Mouse (Mus musculus) stomach, embryonic 16.5 days (tissue): ENCODE measurements at regions not wholly inside any gene's neighbourhood (a gene's known extent, or its start where the extent isn't known, plus 50 kb on each side); places are given as distances from the start of the nearest gene placed in this dataset.

Source experiments
- ATAC-seq: fragments of 200-750 bp; cut with Nextera tagmentation; 2 replicates; pipeline ENCODE4 v1.8.0; 2017; ENCODE audit warnings: moderate number of reproducible peaks, moderate TSS enrichment; ENCODE audit not compliant: insufficient read depth, low FRiP score
- H3K27ac ChIP-seq: fragments of 300-500 bp; sonication (generic); 2 replicates; pipeline ENCODE4 v1.5.1; 2014; ENCODE audit warnings: low read length
- H3K27me3 ChIP-seq: fragments of 300-500 bp; sonication (generic); 2 replicates; pipeline ENCODE4 v1.6.1; 2014; ENCODE audit warnings: low read length, control low read depth, mixed read lengths; ENCODE audit not compliant: control insufficient read depth, insufficient read depth
- H3K36me3 ChIP-seq: fragments of 300-500 bp; sonication (generic); 2 replicates; pipeline ENCODE4 v1.6.1; 2014; ENCODE audit warnings: low read length; ENCODE audit not compliant: control insufficient read depth, insufficient read depth
- H3K4me1 ChIP-seq: fragments of 300-500 bp; sonication (generic); 2 replicates; pipeline ENCODE4 v1.6.1; 2014; ENCODE audit warnings: low read length, control low read depth, mixed read lengths; ENCODE audit not compliant: control insufficient read depth, insufficient read depth
- H3K4me2 ChIP-seq: fragments of 300-500 bp; sonication (generic); 2 replicates; pipeline ENCODE4 v1.6.1; 2014; ENCODE audit warnings: low read depth, low read length, mixed read lengths
- H3K4me3 ChIP-seq: fragments of 300-500 bp; sonication (generic); replicated peaks from 2 replicates; pipeline ENCODE4 v1.5.1; 2014; ENCODE audit warnings: mild to moderate bottlenecking, low read length
- H3K9ac ChIP-seq: fragments of 300-500 bp; sonication (generic); 2 replicates; pipeline ENCODE4 v1.6.1; 2014; ENCODE audit warnings: low read length
- H3K9me3 ChIP-seq: fragments of 300-500 bp; sonication (generic); replicated peaks from 2 replicates; pipeline ENCODE4 v1.6.1; 2016; ENCODE audit warnings: low read length, control low read depth; ENCODE audit not compliant: control insufficient read depth
- WGBS: fragments of 180-500 bp; shearing (Covaris S2); extraction: QIAGEN DNeasy Blood & Tissue Kit; methylation state at CpG from one replicate; pipeline ENCODE4 v1.1.7; 2014; 5-methylcytosine and 5-hydroxymethylcytosine counted together

DNA sequence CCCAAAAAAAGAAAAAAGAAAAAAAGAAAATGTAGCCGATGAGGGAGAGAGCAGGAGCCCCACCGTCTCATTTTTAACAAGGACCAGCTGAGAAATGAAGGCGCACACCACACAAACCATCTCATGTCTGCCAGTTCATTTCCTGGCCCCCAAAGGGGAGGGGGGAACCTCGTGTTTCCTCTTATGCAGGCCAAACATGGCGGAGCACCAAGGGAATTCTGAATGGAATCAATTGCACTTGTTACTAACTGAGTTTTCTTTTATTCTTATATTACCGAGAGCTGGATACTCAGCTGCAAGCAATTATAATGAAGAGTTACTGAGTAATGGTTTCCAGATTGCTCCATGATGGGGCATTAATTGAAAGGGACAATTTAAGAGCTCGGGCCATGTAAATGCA lies 348.5 kb upstream of the Npvf start:
- H3K9me3 ChIP-seq = no peaks in the 10 kb centered on the region
- no peak for ATAC-seq
- no peak overlapping the region for H3K4me3 ChIP-seq
- H3K9ac ChIP-seq = no peak overlapping the region
- 60% methylated on average over 7 of the region's 7 CpGs for WGBS
- H3K36me3 ChIP-seq = no peaks in the 10 kb centered on the region
- no peaks in the 10 kb centered on the region for H3K27me3 ChIP-seq
- H3K27ac ChIP-seq = no peak overlapping the region
- no peak overlapping the region for H3K4me2 ChIP-seq
- no peaks in the 10 kb centered on the region for H3K4me1 ChIP-seq

- 64% methylated on average over 11 of the region's 11 CpGs for WGBS
- Histone ChIP-seq H3K4me2 (no peak overlapping the region), H3K9me3 (no peaks in the 10 kb centered on the region), H3K9ac (no peak overlapping the region), H3K4me3 (no peak overlapping the region), H3K4me1 (0 out of 2 replicates have a peak, but pooled peaks cover 4% of the 10 kb centered on the region), H3K36me3 (no peaks in the 10 kb centered on the region), H3K27ac (no peak overlapping the region), H3K27me3 (no peaks in the 10 kb centered on the region)
- no peak for ATAC-seq
These were observed 351.9 kb upstream of the Npvf start for GRCm38 (mm10) chr6:51006074-51006591.

DNA sequence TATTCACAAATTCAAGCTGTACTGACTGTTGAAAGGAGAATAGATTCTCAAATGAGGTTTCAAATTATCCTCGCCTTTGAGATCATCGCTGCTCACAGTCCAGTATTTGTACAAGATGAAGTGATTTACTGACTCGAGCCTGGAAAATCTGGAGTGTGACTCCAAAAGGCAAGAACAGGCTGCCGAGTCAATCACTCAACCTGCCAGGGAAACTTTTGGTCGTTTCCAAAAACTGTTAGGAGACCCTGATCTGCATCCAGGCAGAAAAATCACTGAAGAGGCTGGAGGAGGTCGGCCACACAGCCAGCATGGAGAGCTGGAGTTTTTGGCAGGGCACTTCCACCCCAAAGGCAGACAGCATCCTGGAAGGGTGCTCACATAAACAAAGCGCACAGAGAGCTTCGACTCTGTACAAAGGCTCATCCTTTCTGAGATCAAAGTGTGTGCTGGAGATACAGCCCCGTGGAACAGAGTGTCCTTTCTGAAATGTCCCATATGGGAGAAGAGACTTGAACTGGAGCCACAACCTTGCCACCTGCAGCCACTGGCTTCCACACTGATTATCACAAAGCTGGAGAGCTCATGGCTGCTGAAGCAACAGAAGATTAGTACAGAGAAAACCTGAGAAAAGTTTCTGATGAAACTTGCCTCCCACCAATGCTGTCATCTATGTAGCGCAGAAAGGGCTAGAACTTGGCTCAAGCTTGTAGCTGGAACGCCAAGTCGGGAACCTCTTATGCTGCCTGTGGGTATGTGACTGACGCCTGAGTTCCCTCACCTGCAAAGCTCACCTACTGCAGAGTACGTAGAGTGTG lies 355.5 kb upstream of the Npvf start:
- H3K9me3 ChIP-seq = no peaks in the 10 kb centered on the region
- no peaks in the 10 kb centered on the region for H3K27me3 ChIP-seq
- H3K4me3 ChIP-seq = no peak overlapping the region
- peak overlapping the region; percentile 14 for H3K27ac ChIP-seq
- H3K4me1 ChIP-seq = 0 out of 2 replicates have a peak, but pooled peaks cover 4% of the 10 kb centered on the region
- H3K4me2 ChIP-seq = no peak overlapping the region
- 50% methylated on average over 14 of the region's 14 CpGs for WGBS
- H3K9ac ChIP-seq = no peak overlapping the region
- peak; percentile 78 for ATAC-seq
- H3K36me3 ChIP-seq = no peaks in the 10 kb centered on the region

DNA sequence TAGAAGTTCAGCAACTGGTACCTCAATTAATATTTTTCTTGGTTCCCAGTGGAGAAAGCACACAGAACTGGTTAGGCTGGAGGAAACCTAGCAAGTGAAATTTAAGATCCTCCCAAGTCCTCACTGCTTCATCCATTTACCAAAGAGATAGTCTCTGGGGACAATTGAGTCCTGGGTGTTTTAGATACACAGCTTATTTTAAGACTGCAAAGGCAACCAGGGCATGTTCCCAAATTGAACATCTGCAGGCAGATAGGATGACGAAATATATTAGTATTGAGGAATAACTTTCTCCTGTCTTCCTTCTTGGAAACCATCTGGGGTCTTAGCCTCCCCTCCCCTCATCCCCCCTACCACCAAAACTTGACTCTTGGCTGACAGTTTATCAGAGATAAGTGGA lies 356.3 kb upstream of the Npvf start:
- no peak overlapping the region for H3K9ac ChIP-seq
- no peak overlapping the region for H3K4me3 ChIP-seq
- peak overlapping the region; percentile 14; the same call in 1 of the 2 replicates for H3K27ac ChIP-seq
- H3K4me1 ChIP-seq = 0 out of 2 replicates have a peak, but pooled peaks cover 4% of the 10 kb centered on the region
- H3K36me3 ChIP-seq = no peaks in the 10 kb centered on the region
- no peaks in the 10 kb centered on the region for H3K27me3 ChIP-seq
- ATAC-seq = no peak
- no peaks in the 10 kb centered on the region for H3K9me3 ChIP-seq
- WGBS = 72% methylated on average over 1 of the region's 1 CpGs
- no peak overlapping the region for H3K4me2 ChIP-seq

DNA sequence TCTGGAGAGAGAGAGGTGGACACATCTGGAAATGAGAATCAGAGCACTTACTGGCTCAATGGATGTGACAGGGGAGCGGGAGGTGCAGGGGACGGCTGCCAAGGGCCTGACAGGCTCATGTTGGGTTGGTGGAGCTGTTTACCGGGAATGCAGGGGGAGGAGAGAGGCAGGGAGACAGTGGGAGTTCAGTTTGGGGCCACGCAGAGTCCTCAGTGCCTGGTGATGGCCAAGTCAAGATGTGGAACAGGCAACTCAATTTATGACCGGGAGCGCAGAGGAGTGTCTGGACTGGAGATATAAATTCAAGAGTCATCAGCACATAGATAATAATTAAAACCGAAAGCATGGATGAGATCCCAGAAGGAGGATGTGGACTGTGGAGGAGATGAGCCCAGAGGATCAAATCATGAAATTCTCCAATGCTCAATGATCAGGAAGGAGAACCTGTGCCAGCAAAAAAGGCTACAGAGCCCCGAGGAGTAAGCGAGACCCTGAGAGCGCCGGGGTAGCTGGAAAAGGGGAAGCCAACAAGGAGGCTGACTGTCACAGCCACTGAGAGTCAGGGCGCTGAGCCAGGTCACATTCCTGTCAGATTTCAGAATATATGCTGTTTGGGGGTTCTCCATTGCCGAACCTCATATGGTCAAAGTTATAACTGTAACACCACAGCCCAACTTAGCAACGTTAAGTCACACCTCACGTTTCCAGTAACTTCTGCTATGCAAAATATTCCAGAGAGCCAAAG lies 358.0 kb upstream of the Npvf start:
- 64% methylated on average over 15 of the region's 15 CpGs for WGBS
- Histone ChIP-seq H3K4me3 (no peak overlapping the region), H3K4me2 (no peak overlapping the region), H3K9me3 (no peaks in the 10 kb centered on the region), H3K27ac (no peak overlapping the region), H3K4me1 (0 out of 2 replicates have a peak, but pooled peaks cover 4% of the 10 kb centered on the region), H3K36me3 (no peaks in the 10 kb centered on the region), H3K27me3 (no peaks in the 10 kb centered on the region), H3K9ac (no peak overlapping the region)
- ATAC-seq = peak; percentile 20; the same call in 1 of the 2 replicates

DNA sequence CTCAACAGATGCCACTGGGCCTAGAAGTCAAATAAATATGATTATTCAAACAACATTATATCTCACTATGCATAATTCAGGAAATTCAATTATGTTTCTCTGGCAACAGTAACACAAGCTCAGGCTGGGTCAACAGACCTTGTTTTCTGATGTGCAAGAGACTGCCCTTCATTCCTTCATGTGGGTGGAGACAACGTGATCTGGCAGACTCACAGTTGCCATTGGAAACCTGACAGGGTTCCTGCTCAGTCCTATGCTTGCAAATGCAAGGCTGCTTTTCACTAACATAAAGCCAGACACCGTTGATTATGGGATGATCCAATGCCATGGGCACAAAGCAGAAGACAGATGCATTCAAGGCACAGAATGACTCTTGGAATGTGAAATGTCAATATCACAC lies 361.5 kb upstream of the Npvf start:
- peak; percentile 47; the same call in 1 of the 2 replicates for ATAC-seq
- no peaks in the 10 kb centered on the region for H3K9me3 ChIP-seq
- H3K36me3 ChIP-seq = no peaks in the 10 kb centered on the region
- WGBS = 57% methylated on average over 2 of the region's 2 CpGs
- no peaks in the 10 kb centered on the region for H3K4me1 ChIP-seq
- H3K4me2 ChIP-seq = no peak overlapping the region
- no peak overlapping the region for H3K4me3 ChIP-seq
- no peak overlapping the region for H3K9ac ChIP-seq
- H3K27ac ChIP-seq = no peak overlapping the region
- no peaks in the 10 kb centered on the region for H3K27me3 ChIP-seq

- Histone ChIP-seq H3K4me2 (no peak overlapping the region), H3K27me3 (no peaks in the 10 kb centered on the region), H3K27ac (no peak overlapping the region), H3K4me3 (no peak overlapping the region), H3K36me3 (no peaks in the 10 kb centered on the region), H3K9me3 (no peaks in the 10 kb centered on the region), H3K4me1 (no peaks in the 10 kb centered on the region), H3K9ac (no peak overlapping the region)
- ATAC-seq = no peak
- 64% methylated on average over 5 of the region's 5 CpGs for WGBS
These were observed 362.3 kb upstream of the Npvf start for GRCm38 (mm10) chr6:51016441-51017070.

GRCm38 (mm10) chr6:51017260-51017999 lies 363.2 kb upstream of the Npvf start:
- no peak for ATAC-seq

More at GRCm38 (mm10) chr6:51017260-51017999, 363.2 kb upstream of the Npvf start:
- Histone ChIP-seq H3K27ac (no peak overlapping the region), H3K36me3 (no peaks in the 10 kb centered on the region), H3K4me2 (no peak overlapping the region), H3K9ac (no peak overlapping the region), H3K4me3 (no peak overlapping the region), H3K27me3 (no peaks in the 10 kb centered on the region), H3K9me3 (no peaks in the 10 kb centered on the region), H3K4me1 (peaks cover 1% of the 10 kb centered on the region)
- WGBS = 71% methylated on average over 9 of the region's 9 CpGs
